16 mouse cellular contexts compared by ENCODE assay signal in the genomic region with DNA sequence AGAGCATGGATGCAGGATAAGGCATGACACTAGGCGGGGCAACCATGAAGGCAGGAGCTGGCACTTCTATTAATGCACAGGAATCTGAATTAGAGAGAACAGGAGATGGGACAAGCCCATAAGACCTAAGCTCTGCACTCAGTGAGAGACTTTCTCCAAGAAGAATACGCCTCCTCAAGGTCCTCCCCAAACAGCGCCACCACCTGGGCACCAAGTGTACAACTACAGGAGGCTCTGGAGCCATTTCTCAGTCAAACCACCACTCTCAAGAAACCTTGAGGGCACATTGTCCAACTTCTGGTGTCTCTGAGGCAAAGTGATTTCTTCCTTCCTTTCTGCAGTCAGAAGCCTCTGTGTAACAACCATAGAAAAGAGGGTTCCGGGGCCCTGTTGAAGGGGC.
DNase-seq lines count a peak whose midpoint lies in the region; TF ChIP-seq lines count a peak whose summit lies in the region.
"Had no signal": no experiment of that assay in that cellular context is flagged by ENCODE, and none has a peak within 500 bp of the region (broad histone marks: within the 10 kb centered on the region; RNA-seq: fewer than 3 reads in every experiment).

No protein-coding gene starts in this region.

- H3K27ac ChIP-seq in layer of hippocampus, adult 2 months, result no peak overlapping the region
- H3K27ac ChIP-seq: hindbrain, embryonic 14.5 days; limb, embryonic 15.5 days had no signal

- no peak overlapping the region for H3K4me3 ChIP-seq in layer of hippocampus, adult 2 months
- H3K4me3 ChIP-seq: heart, embryonic 12.5 days; limb, embryonic 15.5 days; megakaryocyte, embryonic 14.5 days had no signal

- TF ChIP-seq CTCF in layer of hippocampus, adult 2 months (conservative IDR thresholded peaks at IDR 0.05), result peak; percentile 24; the same call in 1 of the 2 replicates

- no peak for DNase-seq in layer of hippocampus, adult 2 months (ENCODE audit: low spot score in 2 of 2)
- DNase-seq in layer of hippocampus, postnatal 10 days (ENCODE audit: low spot score in 2 of 2), result no peak
- peak; percentile 54 for DNase-seq in thymus, postnatal 4 days
- DNase-seq in thymus, adult 18-20 months, result no peak
- DNase-seq in ZHBTc4 (ENCODE audit: low read depth, low spot score), result peak; percentile 71
- no peak for DNase-seq in right cerebral cortex, postnatal 10 days (ENCODE audit: low spot score in 2 of 2)
- no peak for DNase-seq in c-Kit-positive CD71-positive TER-119-positive erythroid progenitor cells, embryonic 14.5 days (ENCODE audit: low spot score)
- DNase-seq: adrenal gland, adult 2 months; cerebellum, adult 11-12 months; cerebellum, postnatal 36 days; kidney, adult 8-10 months; kidney, postnatal 4 days had no signal

Comparison
In these comparisons a context has a peak if more than half of its experiments do, and no peak if none do; other contexts are left out.
1. DNase-seq: peak in thymus, postnatal 4 days (single experiment) and ZHBTc4 (single experiment); none in layer of hippocampus, adult 2 months (0 of 2), layer of hippocampus, postnatal 10 days (0 of 2), thymus, adult 18-20 months (0 of 2), right cerebral cortex, postnatal 10 days (0 of 2) and c-Kit-positive CD71-positive TER-119-positive erythroid progenitor cells, embryonic 14.5 days (single experiment).